In the genomic region with DNA sequence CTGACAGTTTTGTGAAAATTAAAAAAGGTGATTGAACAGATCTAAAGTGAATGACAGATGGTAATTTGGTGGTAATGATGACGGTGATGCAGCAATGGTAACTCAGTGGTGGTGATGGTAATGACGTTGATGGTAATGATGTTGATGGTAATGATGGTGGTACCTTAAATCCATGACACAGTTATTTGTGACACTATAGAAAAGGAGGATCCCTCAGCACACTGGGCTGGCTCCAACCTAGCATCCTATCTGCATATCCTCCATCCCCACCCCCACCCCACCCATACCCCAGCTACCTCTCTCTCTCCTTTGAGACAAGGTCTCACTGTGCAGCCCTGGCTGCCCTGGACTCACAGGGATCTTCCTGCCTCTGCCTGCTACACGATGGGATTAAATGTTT, we compare ENCODE assay signal across 11 mouse cellular contexts.
"Had no signal": no experiment of that assay in that cellular context is flagged by ENCODE, and none has a peak within 500 bp of the region (broad histone marks: within the 10 kb centered on the region; RNA-seq: fewer than 3 reads in every experiment).

No protein-coding gene starts in this region.

- H3K27me3 ChIP-seq: limb, embryonic 12.5 days; lung, embryonic 15.5 days; midbrain, embryonic 12.5 days had no signal

- DNase-seq: liver; liver, embryonic 13.5 days; liver, postnatal 0 days; lung, postnatal 14 days; retina, postnatal 1 day; thymus, adult 18-20 months; thymus, postnatal 25 days had no signal

- ATAC-seq: liver, postnatal 0 days had no signal

- H3K4me3 ChIP-seq: limb, embryonic 12.5 days; liver, embryonic 13.5 days; lung, embryonic 15.5 days; midbrain, embryonic 12.5 days had no signal

- H3K27ac ChIP-seq: kidney, postnatal 0 days; limb, embryonic 12.5 days; liver, embryonic 13.5 days; lung, embryonic 15.5 days; midbrain, embryonic 12.5 days had no signal

- H3K36me3 ChIP-seq: limb, embryonic 12.5 days; liver, embryonic 13.5 days; lung, embryonic 15.5 days; midbrain, embryonic 12.5 days had no signal
